Mouse (Mus musculus): ENCODE data around the gene Copg2. TPM values are rescaled to one million over a fixed set of nuclear protein-coding genes. Genes with fewer than 3 reads are reported as not detected.

Copg2 gene
- polyA plus RNA-seq (2015; fragmentation: Nextera tagmentation; extraction: Ambion mirVana), result 31.7 and 34.6 TPM in 2 replicates

DNA sequence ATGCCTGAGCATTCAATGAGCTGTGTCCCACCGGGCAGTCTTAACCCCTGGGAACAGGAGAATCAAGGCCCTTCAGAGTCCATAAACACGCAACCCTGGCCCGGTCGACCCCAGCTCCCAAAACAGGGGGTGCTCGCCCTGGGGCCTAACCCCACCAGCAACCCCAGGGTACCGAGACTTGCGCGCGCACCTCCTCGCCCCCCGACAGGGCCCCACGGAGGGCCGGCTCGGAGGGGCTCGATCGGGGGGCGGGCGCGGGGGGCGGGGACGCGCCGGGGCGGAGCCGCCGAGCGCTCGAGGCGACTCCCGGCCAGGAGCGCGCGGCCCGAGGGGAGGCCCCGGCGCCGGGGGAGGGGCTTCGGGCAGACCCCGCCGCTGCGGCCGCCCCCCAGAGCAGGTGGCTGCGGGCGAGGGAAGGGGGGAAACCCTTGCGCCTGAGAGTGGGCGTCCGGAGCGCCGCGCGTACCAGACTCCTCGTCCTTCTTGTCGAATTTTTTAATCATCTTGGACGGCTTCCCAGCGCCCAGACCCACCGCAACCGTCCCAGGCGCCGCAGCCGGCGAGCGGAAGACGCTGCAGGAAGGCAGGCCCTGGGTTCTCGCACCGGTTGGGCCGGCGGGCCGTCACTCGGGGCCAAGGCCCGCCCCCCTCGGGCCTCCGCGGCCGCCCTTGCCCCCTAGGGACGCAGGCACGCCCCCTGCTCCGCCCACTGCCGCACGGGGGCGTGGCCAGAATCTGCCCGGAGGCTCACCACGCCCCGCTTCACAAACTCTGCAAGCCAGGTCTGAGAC is at the start of gene Copg2:
TSS of gene Copg2 (minus strand) at position 600 of the 791 bp plus-strand sequence.

DNA sequence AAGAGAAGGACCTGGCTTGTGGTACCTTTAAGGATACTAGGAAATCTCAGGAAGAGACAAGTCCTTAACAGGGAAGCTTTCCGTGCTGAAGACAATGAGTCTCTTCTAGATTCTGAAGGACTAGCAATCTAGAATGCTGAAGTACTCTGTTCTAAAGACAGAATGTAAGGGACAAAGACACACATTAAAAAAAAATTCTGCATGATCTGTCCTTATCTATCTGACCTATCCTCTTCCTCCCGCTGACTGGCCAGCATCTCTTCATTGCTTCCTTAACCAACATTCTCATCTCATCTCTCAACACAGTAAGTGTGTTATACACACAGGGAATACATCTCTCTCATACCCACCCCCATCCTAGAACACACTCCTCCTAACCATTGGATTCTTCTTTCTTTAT is 18.9 kb upstream of the Copg2 start, which contains the start of gene Tsga13:
TSS of gene Tsga13 (minus strand) at position 101 of the 400 bp plus-strand sequence.

DNA sequence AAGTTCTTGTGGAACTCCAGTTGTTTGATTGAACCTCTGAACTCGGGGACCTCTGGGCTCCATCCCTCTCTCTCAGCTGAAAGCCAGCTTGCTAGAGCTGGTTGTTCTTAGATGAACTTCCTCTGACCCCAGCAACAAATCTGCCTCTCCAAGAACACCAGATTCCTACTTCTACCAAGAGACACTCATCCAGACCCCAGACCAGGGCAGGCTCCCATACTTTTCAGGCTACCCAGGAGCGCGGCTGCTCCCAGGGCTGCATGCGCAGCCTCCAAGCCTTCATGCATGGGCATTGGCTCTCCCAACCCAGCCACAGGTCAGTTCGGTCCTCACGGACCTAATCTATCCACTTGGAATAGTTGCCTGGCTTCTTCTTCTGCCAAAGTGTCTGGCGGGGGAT is 173.3 kb downstream of the Copg2 start, which contains the start of gene Mest:
TSS of gene Mest (plus strand) at position 217 of the 400 bp plus-strand sequence.

MicroRNAs encoded within 50 kb of the gene (microRNA counts, 519-probe panel; counts per million panel counts)
- microRNA mmu-miR-335-3p (3,363 counts per million, percentile 21 among the panel's probes with 10 or more counts), microRNA mmu-miR-335-5p (5,946 counts per million, percentile 83 among the panel's probes with 10 or more counts)

Small RNA genes within 50 kb of the gene (microRNA-seq; reads per million reads assigned to microRNA genes)
- 28,341 reads per million, percentile 99 among the genes with 10 or more reads in this experiment for gene Mir335

Other genes starting within 250 kb of the Copg2 start
- gene Cep41, start 203.0 kb downstream of the Copg2 start, polyA plus RNA-seq (2015; fragmentation: Nextera tagmentation; extraction: Ambion mirVana), result 5.1 and 6.9 TPM in 2 replicates
- 192 and 248 TPM in 2 replicates for gene Mest, start 173.2 kb downstream of the Copg2 start, polyA plus RNA-seq (2015; fragmentation: Nextera tagmentation; extraction: Ambion mirVana)
- 0.37 TPM in 1 of 2 replicates, not detected in the other for gene Tsga13, start 18.8 kb upstream of the Copg2 start, polyA plus RNA-seq (2015; fragmentation: Nextera tagmentation; extraction: Ambion mirVana)
- 0.52 and 0.71 TPM in 2 replicates for gene Klf14, start 62.3 kb upstream of the Copg2 start, polyA plus RNA-seq (2015; fragmentation: Nextera tagmentation; extraction: Ambion mirVana)

Data from neural tube, postnatal 0 days (tissue).